Mouse (Mus musculus) heart, embryonic 13.5 days (tissue): ENCODE measurements around the gene Iqca. TPM values are rescaled to one million over a fixed set of nuclear protein-coding genes. Genes with fewer than 3 reads are reported as not detected.

Experiments used
- ATAC-seq: fragments of 200-750 bp; cut with Nextera tagmentation; 2 replicates; pipeline ENCODE4 v1.8.0; 2017; ENCODE audit warnings: moderate TSS enrichment; ENCODE audit not compliant: insufficient number of reproducible peaks, low FRiP score, low TSS enrichment; ENCODE audit errors: extremely low read depth
- H3K27ac ChIP-seq: fragments of 300-500 bp; sonication (generic); replicated peaks from 2 replicates; pipeline ENCODE4 v1.5.1; 2015; ENCODE audit warnings: moderate library complexity, mild to moderate bottlenecking, inconsistent platforms
- H3K27me3 ChIP-seq: fragments of 300-500 bp; sonication (generic); replicated peaks from 2 replicates; pipeline ENCODE4 v1.6.1; 2015; ENCODE audit warnings: mild to moderate bottlenecking, inconsistent platforms
- H3K36me3 ChIP-seq: fragments of 300-500 bp; sonication (generic); 2 replicates; pipeline ENCODE4 v1.6.1; 2015; ENCODE audit warnings: mild to moderate bottlenecking, inconsistent platforms
- H3K4me1 ChIP-seq: fragments of 300-500 bp; sonication (generic); 2 replicates; pipeline ENCODE4 v1.6.1; 2015; ENCODE audit warnings: inconsistent platforms
- H3K4me2 ChIP-seq: fragments of 300-500 bp; sonication (generic); 2 replicates; pipeline ENCODE4 v1.6.1; 2015; ENCODE audit warnings: inconsistent platforms, mild to moderate bottlenecking, moderate library complexity
- H3K4me3 ChIP-seq: fragments of 300-500 bp; sonication (generic); 2 replicates; pipeline ENCODE4 v1.5.1; 2015; ENCODE audit warnings: moderate library complexity, mild to moderate bottlenecking, inconsistent platforms
- H3K9ac ChIP-seq: fragments of 300-500 bp; sonication (generic); 2 replicates; pipeline ENCODE4 v1.6.1; 2015; ENCODE audit warnings: inconsistent platforms, mild to moderate bottlenecking, moderate library complexity
- H3K9me3 ChIP-seq: fragments of 300-500 bp; sonication (generic); 2 replicates; pipeline ENCODE4 v1.6.1; 2016; ENCODE audit warnings: inconsistent platforms
- WGBS: fragments of 180-500 bp; shearing (Covaris S2); methylation state at CpG from one replicate; pipeline ENCODE4 v1.1.7; 2015; ENCODE audit warnings: mixed read lengths; 5-methylcytosine and 5-hydroxymethylcytosine counted together
- polyA plus RNA-seq: library from polyadenylated mRNA; unstranded; fragments of >200 nt; fragmentation: Nextera tagmentation; extraction: Ambion mirVana; gene quantifications from 2 replicates; pipeline ENCODE4 v1.2.1, GENCODE M21; 2015

The Iqca gene
- polyA plus RNA-seq, 1 experiment from 2014 or later, result 0.33 TPM

DNA sequence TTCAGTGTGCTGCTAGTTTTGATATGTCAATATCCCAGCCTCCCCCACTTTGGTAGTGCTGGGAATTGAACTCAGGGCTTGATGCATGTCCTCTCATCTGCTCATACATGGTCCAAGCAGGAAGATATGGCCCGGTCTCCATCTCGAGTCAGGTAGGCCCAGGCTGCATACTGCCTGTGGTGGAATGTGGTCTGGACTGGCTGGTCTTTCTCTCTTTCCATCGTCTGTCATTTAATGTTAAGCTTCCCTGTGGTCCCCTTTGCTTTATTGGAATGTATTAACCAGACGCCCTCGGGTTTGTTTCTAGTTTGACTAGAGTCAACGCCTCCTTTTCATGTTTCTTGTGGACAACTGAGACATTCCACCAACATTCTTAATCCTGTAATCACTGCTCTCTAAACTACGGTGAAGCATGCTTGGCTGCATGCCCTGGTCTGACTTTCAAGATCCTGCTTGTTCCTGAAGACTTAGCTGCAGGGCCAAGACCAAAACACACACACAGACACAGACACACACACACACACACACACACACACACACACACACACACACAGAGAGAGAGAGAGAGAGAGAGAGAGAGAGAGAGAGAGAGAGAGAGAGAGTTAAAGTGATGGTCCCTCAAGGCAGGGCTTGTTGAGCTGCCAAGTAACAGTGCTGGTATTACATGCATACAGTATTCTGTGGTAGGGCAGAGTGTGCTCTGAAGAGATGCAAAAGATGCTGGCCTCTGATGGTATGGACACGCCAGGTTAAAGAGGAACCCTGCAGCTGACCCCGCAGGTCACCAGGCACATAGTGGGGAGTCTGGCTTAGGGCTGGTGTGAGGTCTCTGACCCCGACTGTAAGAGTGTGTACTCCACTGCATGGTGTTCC, 52.6 kb downstream of the Iqca start:
- Histone ChIP-seq H3K36me3 (no peaks in the 10 kb centered on the region), H3K9me3 (no peaks in the 10 kb centered on the region), H3K27me3 (no peaks in the 10 kb centered on the region), H3K4me3 (no peak overlapping the region), H3K4me1 (no peaks in the 10 kb centered on the region), H3K4me2 (no peak overlapping the region), H3K27ac (0 out of 2 replicates have a peak overlapping the region, but pooled peaks have one; percentile 2), H3K9ac (no peak overlapping the region)
- no peak for ATAC-seq
- WGBS, result 61% methylated on average over 10 of the region's 10 CpGs

DNA sequence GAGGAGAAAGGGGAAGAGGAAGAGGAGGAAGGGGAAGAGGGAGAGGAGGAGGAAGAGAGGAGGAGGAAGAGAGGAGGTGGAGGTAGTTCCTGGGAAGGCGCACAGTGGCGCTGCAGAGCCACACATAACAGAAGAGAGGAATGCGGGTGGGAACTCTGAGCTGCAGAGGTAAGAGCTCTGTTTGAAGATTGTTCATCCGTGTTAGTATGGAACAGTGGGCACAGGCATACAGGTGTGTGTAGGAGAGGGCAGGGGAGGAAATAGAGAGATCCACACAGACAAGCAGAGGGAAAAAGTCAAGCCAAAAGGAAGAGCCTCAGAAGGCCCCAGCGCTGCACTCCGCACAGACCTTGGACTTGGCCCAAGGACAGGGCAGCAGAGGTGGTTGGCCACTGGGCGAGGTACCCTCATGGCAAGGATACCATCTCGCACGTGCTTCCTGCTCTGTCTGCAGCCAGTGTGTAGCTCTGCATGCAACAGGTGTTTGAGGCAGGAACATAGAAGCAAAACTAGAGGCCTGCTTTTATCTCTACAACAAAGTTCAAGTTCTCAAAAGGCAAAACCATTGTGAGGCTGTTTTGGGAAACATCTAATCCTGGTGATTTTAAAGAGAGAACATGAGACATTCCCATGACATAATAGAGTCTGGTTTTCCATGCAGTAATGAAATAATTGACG, 60.2 kb downstream of the Iqca start:
- Histone ChIP-seq H3K36me3 (no peaks in the 10 kb centered on the region), H3K9ac (no peak overlapping the region), H3K4me2 (no peak overlapping the region), H3K27ac (no peak overlapping the region), H3K9me3 (0 out of 2 replicates have a peak, but pooled peaks cover 4% of the 10 kb centered on the region), H3K27me3 (no peaks in the 10 kb centered on the region; the same call in 1 of the 2 replicates), H3K4me3 (no peak overlapping the region), H3K4me1 (peaks cover 4% of the 10 kb centered on the region; the same call in 1 of the 2 replicates)
- 74% methylated on average over 10 of the region's 10 CpGs for WGBS
- ATAC-seq, result no peak

DNA sequence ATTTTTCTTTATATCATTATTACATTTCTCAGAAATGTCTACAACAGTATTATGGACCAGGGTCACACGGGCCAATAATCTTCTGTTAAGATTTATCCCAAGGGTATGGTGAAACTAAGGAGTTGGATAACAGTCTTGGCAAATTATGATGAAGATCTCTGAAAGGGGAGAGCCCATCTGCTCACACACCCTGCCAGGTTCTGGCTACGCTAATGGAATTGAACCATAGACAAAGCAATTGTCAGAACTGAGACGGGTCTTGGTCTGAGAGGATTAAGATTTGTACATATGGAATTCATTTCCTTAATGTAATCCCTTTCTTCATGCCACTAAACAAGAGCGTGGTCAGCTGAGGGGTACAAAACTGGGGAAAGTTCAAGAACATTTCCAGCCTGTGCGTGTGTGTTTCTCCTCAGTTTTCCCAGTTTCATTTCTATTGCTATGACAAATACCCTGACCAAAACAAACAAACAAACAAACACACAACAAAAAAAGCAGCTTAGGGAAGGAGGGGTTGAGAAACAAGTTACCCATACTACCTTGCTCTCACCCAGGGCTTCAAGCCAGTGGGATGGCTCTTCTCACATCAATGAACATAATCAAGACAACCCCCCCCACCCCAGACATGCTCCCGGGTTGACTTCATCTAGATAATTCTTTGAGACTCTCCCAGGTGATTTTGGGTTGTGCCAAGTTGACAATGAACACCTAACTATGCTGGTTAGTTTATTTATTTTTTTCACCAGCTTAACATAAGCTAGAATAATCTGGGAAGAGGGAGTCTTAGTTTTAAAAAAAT, 64.8 kb downstream of the Iqca start:
- no peaks in the 10 kb centered on the region; the same call in 1 of the 2 replicates for H3K27me3 ChIP-seq
- WGBS, result 73% methylated on average over 6 of the region's 6 CpGs

DNA sequence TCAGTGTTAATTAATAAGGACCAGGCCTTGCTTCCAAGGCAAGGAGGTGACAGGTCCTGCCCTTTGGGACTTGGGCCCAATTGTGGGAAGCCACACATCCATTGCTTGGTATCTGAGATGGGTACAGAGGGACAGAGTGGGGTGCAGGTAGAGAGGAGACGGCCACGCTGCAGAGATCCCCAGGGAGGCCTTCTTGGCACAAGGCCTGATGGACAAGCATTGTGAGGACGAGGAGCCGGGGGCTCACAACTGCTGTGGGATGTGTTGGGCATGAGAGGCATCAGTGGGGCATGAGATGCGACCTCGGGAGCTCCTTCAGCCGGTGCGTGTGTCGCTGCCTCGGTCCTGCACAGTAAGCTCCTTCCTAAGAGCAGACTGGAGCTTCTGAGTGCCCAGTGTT, 66.7 kb downstream of the Iqca start:
- H3K9ac ChIP-seq, result no peak overlapping the region
- no peaks in the 10 kb centered on the region for H3K36me3 ChIP-seq
- ATAC-seq, result no peak
- 73% methylated on average over 10 of the region's 10 CpGs for WGBS
- no peaks in the 10 kb centered on the region for H3K4me1 ChIP-seq
- no peaks in the 10 kb centered on the region for H3K9me3 ChIP-seq
- no peaks in the 10 kb centered on the region for H3K27me3 ChIP-seq
- H3K4me2 ChIP-seq, result no peak overlapping the region
- H3K27ac ChIP-seq, result no peak overlapping the region
- H3K4me3 ChIP-seq, result no peak overlapping the region

More for the DNA sequence above, 64.8 kb downstream of the Iqca start:
- no peak for ATAC-seq
- Histone ChIP-seq H3K36me3 (no peaks in the 10 kb centered on the region), H3K27ac (no peak overlapping the region), H3K9me3 (0 out of 2 replicates have a peak, but pooled peaks cover 4% of the 10 kb centered on the region), H3K9ac (no peak overlapping the region), H3K4me2 (no peak overlapping the region), H3K4me3 (no peak overlapping the region), H3K4me1 (no peaks in the 10 kb centered on the region)

DNA sequence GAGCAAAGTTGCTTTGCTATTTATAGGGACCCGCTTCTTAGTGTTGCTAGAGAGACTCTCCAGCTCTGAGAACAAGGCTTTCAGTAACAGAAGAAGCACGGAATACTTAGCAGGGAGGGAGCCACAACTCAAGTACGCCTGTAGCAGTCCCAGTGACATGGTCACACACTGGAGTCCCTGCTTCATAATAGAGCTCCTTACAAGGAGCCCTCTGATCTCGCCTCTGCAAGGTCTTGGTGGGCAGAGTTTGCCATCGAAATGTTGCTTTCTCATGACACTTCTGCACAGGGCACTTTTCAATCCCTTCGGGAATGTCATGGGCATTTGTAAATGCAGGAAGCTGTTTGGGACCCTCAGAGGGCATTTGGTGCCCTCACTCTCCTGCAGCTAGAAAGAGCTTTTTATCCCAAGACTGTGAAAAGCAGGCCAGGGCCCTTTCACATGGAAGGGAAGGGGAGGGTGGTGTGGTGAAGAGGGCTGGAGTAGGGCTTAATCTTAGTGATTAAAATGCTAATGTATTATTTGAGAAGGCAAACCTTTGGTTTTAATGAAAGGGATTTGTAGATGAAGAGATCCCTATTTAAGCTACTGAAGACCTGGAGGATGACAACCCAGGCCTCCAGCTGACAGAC, 67.6 kb downstream of the Iqca start:
- WGBS, result 47% methylated on average over 6 of the region's 6 CpGs
- H3K9ac ChIP-seq, result no peak overlapping the region
- no peaks in the 10 kb centered on the region for H3K4me1 ChIP-seq
- no peak for ATAC-seq
- H3K9me3 ChIP-seq, result no peaks in the 10 kb centered on the region
- no peak overlapping the region for H3K27ac ChIP-seq
- no peaks in the 10 kb centered on the region for H3K36me3 ChIP-seq
- no peak overlapping the region for H3K4me2 ChIP-seq
- H3K4me3 ChIP-seq, result no peak overlapping the region
- H3K27me3 ChIP-seq, result no peaks in the 10 kb centered on the region

DNA sequence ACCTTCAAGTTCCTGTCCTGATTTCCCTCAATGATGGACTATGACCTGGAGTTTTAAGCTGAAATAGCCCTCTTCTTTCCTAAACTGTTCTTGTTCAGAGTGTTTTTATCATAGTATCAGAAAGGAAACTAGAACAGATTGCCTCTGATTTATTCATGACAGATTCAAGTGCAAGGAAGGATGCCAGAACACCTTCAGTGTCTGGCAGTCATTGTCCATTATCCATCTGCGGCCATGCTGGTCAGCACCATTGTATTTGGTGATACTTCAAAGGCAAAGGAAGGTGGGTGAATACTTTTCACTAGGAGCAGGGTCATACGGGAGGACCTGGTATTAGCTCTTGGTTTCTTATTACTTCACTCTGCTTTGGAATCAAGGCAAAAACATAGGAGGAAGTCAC, 76.9 kb downstream of the Iqca start:
- ATAC-seq, result no peak
- Histone ChIP-seq H3K36me3 (no peaks in the 10 kb centered on the region), H3K4me2 (no peak overlapping the region), H3K27me3 (no peaks in the 10 kb centered on the region), H3K27ac (no peak overlapping the region), H3K4me3 (no peak overlapping the region), H3K4me1 (no peaks in the 10 kb centered on the region), H3K9ac (no peak overlapping the region), H3K9me3 (no peaks in the 10 kb centered on the region)
- WGBS, result 63% methylated on average over 2 of the region's 2 CpGs

DNA sequence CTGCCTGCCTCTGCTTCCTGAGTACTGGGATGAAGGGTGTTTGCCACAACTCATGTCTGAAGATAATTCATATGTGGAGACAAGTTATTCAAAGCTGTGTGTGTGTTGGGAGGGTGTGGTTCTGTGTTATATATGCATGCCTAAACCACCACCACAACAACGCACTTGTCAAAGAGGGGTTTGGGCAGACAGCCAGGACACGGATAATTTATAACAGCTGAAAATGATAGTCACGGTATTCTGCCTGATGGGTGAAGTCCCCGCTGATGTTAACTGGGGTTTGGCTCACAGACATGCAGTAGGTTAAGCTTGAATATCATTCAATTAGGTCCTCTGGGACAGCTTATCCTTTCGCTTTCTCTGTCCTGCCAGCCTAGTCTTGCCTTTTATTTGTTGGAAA, 78.4 kb downstream of the Iqca start:
- Histone ChIP-seq H3K4me2 (no peak overlapping the region), H3K27me3 (0 out of 2 replicates have a peak, but pooled peaks cover 4% of the 10 kb centered on the region), H3K27ac (no peak overlapping the region), H3K36me3 (no peaks in the 10 kb centered on the region), H3K9ac (no peak overlapping the region), H3K4me3 (no peak overlapping the region), H3K4me1 (no peaks in the 10 kb centered on the region), H3K9me3 (no peaks in the 10 kb centered on the region)
- 59% methylated on average over 5 of the region's 5 CpGs for WGBS
- no peak for ATAC-seq

DNA sequence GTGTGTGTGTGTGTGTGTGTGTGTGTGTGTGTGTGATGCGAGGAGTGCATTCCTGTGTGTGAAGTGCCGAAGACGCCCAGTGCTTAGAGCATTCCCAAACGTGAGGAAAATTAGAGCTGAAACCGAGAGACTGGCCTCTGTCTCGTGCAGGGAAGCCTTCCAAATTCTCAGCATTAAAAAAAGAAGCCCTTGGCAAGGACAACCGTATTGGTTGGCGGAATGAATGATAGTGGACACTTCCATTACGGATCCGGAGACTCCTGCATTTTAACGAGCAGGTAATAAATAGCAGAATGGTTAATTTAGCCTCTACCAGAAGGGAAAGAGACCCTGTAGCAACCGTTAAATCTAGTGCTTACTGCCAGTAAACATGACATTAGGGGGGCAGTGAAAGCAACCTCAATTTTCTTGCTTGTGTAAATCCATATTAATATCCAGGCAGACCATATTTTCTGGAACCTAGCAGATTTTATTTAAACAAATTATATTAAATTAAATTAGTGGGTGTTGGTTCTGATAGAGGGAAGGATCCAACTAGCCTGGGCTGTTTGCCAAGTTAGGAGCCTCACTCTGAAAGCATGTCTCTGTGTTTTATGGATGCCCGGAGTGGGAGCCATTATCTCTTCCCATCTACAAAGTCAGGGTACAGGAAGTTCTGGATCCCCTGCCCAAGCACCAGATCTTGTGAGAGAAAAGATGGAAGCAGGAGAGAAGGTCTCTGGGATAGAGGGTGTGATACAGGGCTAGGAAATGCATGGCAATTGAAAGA, 81.2 kb downstream of the Iqca start:
- Histone ChIP-seq H3K27ac (no peak overlapping the region), H3K9me3 (no peaks in the 10 kb centered on the region), H3K27me3 (peaks cover 10% of the 10 kb centered on the region; the same call in 1 of the 2 replicates), H3K4me2 (no peak overlapping the region), H3K36me3 (no peaks in the 10 kb centered on the region), H3K4me1 (no peaks in the 10 kb centered on the region), H3K9ac (no peak overlapping the region), H3K4me3 (no peak overlapping the region)
- 77% methylated on average over 13 of the region's 13 CpGs for WGBS
- no peak for ATAC-seq

DNA sequence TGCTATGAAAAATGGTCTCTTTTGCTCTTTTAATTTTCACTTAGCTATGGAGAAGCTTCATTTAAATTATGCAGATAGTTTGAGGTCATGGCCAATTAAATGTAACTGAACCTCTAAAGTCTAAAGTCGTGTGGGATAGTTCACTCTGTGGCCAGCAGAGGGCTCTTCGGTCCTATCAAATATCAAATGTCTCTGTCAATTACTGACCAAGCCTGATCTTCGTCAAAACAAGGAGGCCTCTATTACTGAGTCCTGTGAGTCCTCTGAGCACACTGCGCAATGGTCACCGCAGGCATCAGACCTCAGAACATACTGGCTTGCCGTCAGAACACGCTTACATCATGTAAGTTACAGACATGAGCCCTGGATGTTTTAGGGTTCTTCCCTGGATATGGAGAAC, 92.6 kb downstream of the Iqca start:
- H3K36me3 ChIP-seq, result no peaks in the 10 kb centered on the region
- no peak overlapping the region for H3K4me3 ChIP-seq
- H3K4me2 ChIP-seq, result no peak overlapping the region
- no peaks in the 10 kb centered on the region for H3K9me3 ChIP-seq
- WGBS, result 16% methylated on average over 7 of the region's 7 CpGs
- H3K27ac ChIP-seq, result no peak overlapping the region
- no peaks in the 10 kb centered on the region for H3K4me1 ChIP-seq
- peaks cover 12% of the 10 kb centered on the region for H3K27me3 ChIP-seq
- H3K9ac ChIP-seq, result no peak overlapping the region
- ATAC-seq, result no peak

DNA sequence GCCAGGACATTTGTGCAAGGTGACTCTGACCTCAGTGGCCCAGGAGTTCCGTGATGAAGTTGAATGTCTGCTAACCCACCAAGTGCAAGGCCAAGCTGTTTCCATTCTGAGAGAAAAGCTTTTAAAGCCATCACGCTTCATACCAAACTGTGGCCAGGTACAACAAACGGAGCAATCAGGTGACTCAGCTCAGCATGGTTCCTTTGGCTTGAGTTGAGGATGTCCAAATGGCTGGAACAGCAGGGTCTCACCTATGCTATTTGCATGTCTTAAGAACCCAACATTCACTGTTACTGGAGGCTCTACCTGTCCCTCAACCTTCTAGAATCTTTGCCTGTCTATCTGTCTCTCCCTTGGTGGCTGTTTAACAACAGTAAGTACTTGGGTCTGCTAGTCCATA, 93.1 kb downstream of the Iqca start:
- H3K4me2 ChIP-seq, result no peak overlapping the region
- no peaks in the 10 kb centered on the region for H3K36me3 ChIP-seq
- 52% methylated on average over 3 of the region's 3 CpGs for WGBS
- no peak overlapping the region for H3K4me3 ChIP-seq
- H3K27me3 ChIP-seq, result peaks cover 12% of the 10 kb centered on the region
- no peak for ATAC-seq
- no peak overlapping the region for H3K9ac ChIP-seq
- H3K9me3 ChIP-seq, result no peaks in the 10 kb centered on the region
- H3K4me1 ChIP-seq, result no peaks in the 10 kb centered on the region
- no peak overlapping the region for H3K27ac ChIP-seq
